ENCODE assay signal across 1 mouse cellular context in the genomic region with DNA sequence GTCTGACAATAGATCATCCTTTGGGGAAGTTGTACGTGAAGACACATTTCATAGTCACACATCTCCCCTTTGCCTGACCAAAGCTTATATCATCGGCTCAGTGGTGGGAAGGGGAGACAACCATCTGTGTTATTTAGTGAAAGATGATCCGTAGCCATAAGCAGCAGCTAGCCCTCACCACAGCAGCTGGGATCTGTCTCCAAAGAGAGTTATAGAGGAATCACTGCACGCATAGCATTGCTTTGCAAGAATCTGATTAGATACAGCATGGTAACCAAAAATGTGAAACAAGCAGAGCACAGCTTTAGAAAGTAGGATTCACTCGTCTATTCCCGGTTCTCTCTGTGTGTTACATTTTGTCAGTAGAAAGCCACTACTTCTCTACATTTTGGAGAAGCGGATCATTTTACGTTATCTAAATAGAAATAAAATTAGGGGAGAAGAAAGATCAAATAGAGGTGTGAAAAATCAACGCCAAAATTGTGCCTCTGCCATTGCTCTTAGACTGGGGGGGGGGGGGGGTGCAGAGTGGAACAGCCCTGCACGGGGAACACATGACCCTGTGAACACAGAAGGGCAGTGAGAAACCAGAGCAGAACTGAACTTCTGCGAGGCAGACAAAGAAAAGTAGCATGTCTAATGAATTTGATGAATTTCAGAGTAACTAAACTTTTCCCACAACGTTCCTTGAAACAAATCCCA.
TF ChIP-seq lines count a peak whose summit lies in the region.

No protein-coding gene starts in this region.

TF ChIP-seq in CH12.LX, 34 proteins besides CTCF, POLR2A, EP300 and RAD21 (continued from another document):
- no peak for TF ChIP-seq JUN (IDR thresholded peaks at IDR 0.05; ENCODE audit: insufficient read depth, low read depth, low read length)
- TF ChIP-seq ZKSCAN1 (IDR thresholded peaks at IDR 0.05; ENCODE audit: borderline replicate concordance, low read depth, low read length), result no peak
- TF ChIP-seq E2F4 (IDR thresholded peaks at IDR 0.05; ENCODE audit: insufficient replicate concordance, low read depth, low read length), result no peak
- TF ChIP-seq SMC3 (IDR thresholded peaks at IDR 0.05; ENCODE audit: low read depth, low read length), result no peak
- no peak for TF ChIP-seq MYC (IDR thresholded peaks at IDR 0.05; ENCODE audit: low read depth, low read length)
- TF ChIP-seq USF2 (conservative IDR thresholded peaks at IDR 0.05; ENCODE audit: low read depth, low read length), result no peak
- TF ChIP-seq NRF1 (IDR thresholded peaks at IDR 0.05; ENCODE audit: low read depth, low read length), result no peak
- TF ChIP-seq USF1 (IDR thresholded peaks at IDR 0.05; ENCODE audit: low read depth, low read length), result no peak
